ENCODE assay signal across 22 mouse cellular contexts in the genomic region with DNA sequence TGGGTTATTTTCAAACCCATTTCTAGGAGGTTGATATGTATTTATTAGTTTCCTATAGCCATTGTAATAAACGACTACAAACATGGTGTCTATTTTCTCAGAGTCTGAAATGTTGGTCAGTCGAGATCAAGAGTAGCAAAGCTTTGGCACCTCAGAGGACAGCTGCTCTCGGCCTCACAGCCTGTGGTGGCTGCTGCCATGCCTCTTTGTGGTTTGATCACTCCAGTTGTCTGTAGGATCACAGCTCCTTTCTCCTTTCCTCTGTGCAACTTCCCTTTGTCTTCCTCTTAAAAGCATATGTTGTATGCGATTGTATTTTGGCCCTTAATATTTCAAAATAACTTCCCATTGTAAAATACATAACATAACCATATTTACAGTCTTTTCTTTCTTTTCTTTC. TPM values are rescaled to one million over a fixed set of nuclear protein-coding genes. Genes with fewer than 3 reads are reported as not detected.
A peak's percentile ranks its signal among the peaks of the same experiment; 100 is the strongest.
DNase-seq lines count a peak whose midpoint lies in the region; ATAC-seq and TF ChIP-seq lines count a peak whose summit lies in the region.
"Had no signal": no experiment of that assay in that cellular context is flagged by ENCODE, and none has a peak within 500 bp of the region (broad histone marks: within the 10 kb centered on the region; RNA-seq: fewer than 3 reads in every experiment).

No protein-coding gene starts in this region.

- H3K79me2 ChIP-seq in myocyte (ENCODE audit: control insufficient read depth, insufficient read depth) = peaks cover 61% of the 10 kb centered on the region

- H3K27me3 ChIP-seq in heart, postnatal 0 days (ENCODE audit: control insufficient read depth, insufficient read depth, low read length) = no peaks in the 10 kb centered on the region
- H3K27me3 ChIP-seq in G1E (ENCODE audit: insufficient read depth, low read length) = no peaks in the 10 kb centered on the region
- no peaks in the 10 kb centered on the region for H3K27me3 ChIP-seq in myocyte (ENCODE audit: control insufficient read depth, insufficient read depth, insufficient read length)
- no peaks in the 10 kb centered on the region for H3K27me3 ChIP-seq in midbrain, embryonic 16.5 days (ENCODE audit: control insufficient read depth, insufficient read depth, low read depth, low read length)
- H3K27me3 ChIP-seq: forebrain, embryonic 13.5 days; hindbrain, embryonic 12.5 days; hindbrain, embryonic 15.5 days had no signal

- DNase-seq in heart, postnatal 0 days (ENCODE audit: low spot score) = no peak
- no peak for DNase-seq in heart, adult 18-20 months
- no peak for DNase-seq in G1E (ENCODE audit: low spot score)
- DNase-seq in left cerebral cortex, postnatal 14 days (ENCODE audit: low spot score in 2 of 2) = no peak
- DNase-seq: adrenal gland, adult 8-10 months; adrenal gland, postnatal 25 days; cerebellum, adult 11-12 months; cerebellum, adult 8-10 months; cerebellum, postnatal 10 days; cerebellum, postnatal 36 days; gastrocnemius, postnatal 10 days; heart, postnatal 10 days; heart, postnatal 4 days had no signal

- no peak overlapping the region for H3ac ChIP-seq in myocyte (ENCODE audit: control insufficient read depth, insufficient read length)

- H3K4me3 ChIP-seq in heart, postnatal 0 days (ENCODE audit: low read depth, low read length) = no peak overlapping the region
- H3K4me3 ChIP-seq in G1E (ENCODE audit: low read depth, low read length) = no peak overlapping the region
- no peak overlapping the region for H3K4me3 ChIP-seq in myocyte
- no peak overlapping the region for H3K4me3 ChIP-seq in midbrain, embryonic 16.5 days (ENCODE audit: low read depth, low read length)
- H3K4me3 ChIP-seq: forebrain, embryonic 10.5 days; forebrain, embryonic 13.5 days; hindbrain, embryonic 12.5 days; hindbrain, embryonic 15.5 days had no signal

- 68% methylated on average over 4 of the region's 4 CpGs for WGBS in heart, postnatal 0 days
- 88% methylated on average over 4 of the region's 4 CpGs for WGBS in midbrain, embryonic 16.5 days

- H3K4me2 ChIP-seq in heart, postnatal 0 days (ENCODE audit: low read depth, low read length) = no peak overlapping the region
- peak overlapping the region; percentile 20 for H3K4me2 ChIP-seq in myocyte (ENCODE audit: low read depth)
- no peak overlapping the region for H3K4me2 ChIP-seq in midbrain, embryonic 16.5 days (ENCODE audit: low read length)
- H3K4me2 ChIP-seq: forebrain, embryonic 13.5 days; heart, embryonic 11.5 days; hindbrain, embryonic 12.5 days; hindbrain, embryonic 15.5 days had no signal

- no peak for ATAC-seq in heart, postnatal 0 days (ENCODE audit: insufficient read depth, low read depth)
- peak; percentile 49; the same call in 1 of the 2 replicates for ATAC-seq in G1E (ENCODE audit: extremely low read depth, insufficient number of reproducible peaks, low FRiP score, poor library complexity, severe bottlenecking)
- ATAC-seq in hematopoietic stem cell, adult 5-6 weeks (replicated peaks in 1 of 2; ENCODE audit: insufficient read depth in 1 of 2, low FRiP score in 2 of 2, low TSS enrichment in 1 of 2, low read depth in 1 of 2, poor library complexity in 2 of 2, severe bottlenecking in 2 of 2) = peak; percentile 32 to 77; a peak in 2 of 4 replicates
- no peak for ATAC-seq in midbrain, embryonic 16.5 days
- ATAC-seq: forebrain, embryonic 13.5 days; forebrain, embryonic 16.5 days had no signal

- intact Hi-C loops in left cerebral cortex, postnatal 14 days (cut with DNase I) = no loop called here

- H3K27ac ChIP-seq in heart, postnatal 0 days (ENCODE audit: low read depth) = 0 out of 2 replicates have a peak overlapping the region, but pooled peaks have one; percentile 46
- H3K27ac ChIP-seq in midbrain, embryonic 16.5 days (ENCODE audit: low read length) = no peak overlapping the region
- H3K27ac ChIP-seq: forebrain, embryonic 10.5 days; forebrain, embryonic 13.5 days; hindbrain, embryonic 12.5 days; hindbrain, embryonic 15.5 days had no signal

- no peak for TF ChIP-seq CTCF in heart, postnatal 0 days (IDR thresholded peaks at IDR 0.05; ENCODE audit: low read depth)
- TF ChIP-seq CTCF in G1E (IDR thresholded peaks at IDR 0.05; ENCODE audit: low read depth, low read length) = no peak

- no peaks in the 10 kb centered on the region for H3K9me3 ChIP-seq in heart, postnatal 0 days (replicated peaks; ENCODE audit: control insufficient read depth, low read length)
- no peaks in the 10 kb centered on the region for H3K9me3 ChIP-seq in G1E (replicated peaks)
- H3K9me3 ChIP-seq in midbrain, embryonic 16.5 days (replicated peaks; ENCODE audit: control insufficient read depth, low read length, poor library complexity, severe bottlenecking) = no peaks in the 10 kb centered on the region
- H3K9me3 ChIP-seq: forebrain, embryonic 10.5 days; forebrain, embryonic 13.5 days; hindbrain, embryonic 12.5 days; hindbrain, embryonic 15.5 days had no signal

- TF ChIP-seq POLR2A in myocyte (IDR thresholded peaks at IDR 0.05; ENCODE audit: insufficient read length, low read depth) = no peak

- H3K36me3 ChIP-seq in heart, postnatal 0 days (replicated peaks; ENCODE audit: control insufficient read depth, insufficient read depth, low read length) = no peaks in the 10 kb centered on the region
- H3K36me3 ChIP-seq in G1E (replicated peaks) (peaks cover 20% of the 10 kb centered on the region), myocyte (ENCODE audit: control insufficient read depth, insufficient read depth) (no peaks in the 10 kb centered on the region)
- H3K36me3 ChIP-seq in midbrain, embryonic 16.5 days (ENCODE audit: control insufficient read depth, insufficient read depth, low read length) = no peaks in the 10 kb centered on the region
- H3K36me3 ChIP-seq: forebrain, embryonic 10.5 days; hindbrain, embryonic 12.5 days; hindbrain, embryonic 15.5 days had no signal

- H3K4me1 ChIP-seq in heart, postnatal 0 days (ENCODE audit: control insufficient read depth, insufficient read depth) = peaks cover 19% of the 10 kb centered on the region; the same call in 1 of the 2 replicates
- peaks cover 30% of the 10 kb centered on the region for H3K4me1 ChIP-seq in G1E (ENCODE audit: insufficient read depth, low read depth, low read length)
- no peaks in the 10 kb centered on the region for H3K4me1 ChIP-seq in midbrain, embryonic 16.5 days (ENCODE audit: control insufficient read depth, insufficient read depth, low read length)
- H3K4me1 ChIP-seq: forebrain, embryonic 10.5 days; forebrain, embryonic 13.5 days; hindbrain, embryonic 12.5 days; hindbrain, embryonic 15.5 days had no signal

- no peak overlapping the region for H3K9ac ChIP-seq in heart, postnatal 0 days (replicated peaks; ENCODE audit: low read depth, low read length)
- no peak overlapping the region for H3K9ac ChIP-seq in midbrain, embryonic 16.5 days (ENCODE audit: low read depth, low read length)
- H3K9ac ChIP-seq: forebrain, embryonic 13.5 days; hindbrain, embryonic 12.5 days; hindbrain, embryonic 15.5 days had no signal

- no peak for TF ChIP-seq EP300 in heart, postnatal 0 days (IDR thresholded peaks at IDR 0.05; ENCODE audit: low read depth)

TF ChIP-seq in myocyte, 11 proteins besides CTCF, POLR2A, EP300 and RAD21:
- peak; percentile 85 to 95 (median 92) for TF ChIP-seq MYOD1 (IDR thresholded peaks at IDR 0.05; ENCODE audit: control insufficient read depth in 1 of 3, insufficient read length in 2 of 3, low read depth in 2 of 3)
- TF ChIP-seq USF1 (IDR thresholded peaks at IDR 0.05; ENCODE audit: low read depth) = no peak
- peak; percentile 47 for TF ChIP-seq TCF3 (IDR thresholded peaks at IDR 0.05; ENCODE audit: insufficient read length, low read depth)
- TF ChIP-seq MYOG (IDR thresholded peaks at IDR 0.05; ENCODE audit: control insufficient read depth in 1 of 3, insufficient read depth in 1 of 3, insufficient read length in 2 of 3, low read depth in 2 of 3) = peak; percentile 88 to 97 (median 92)
- TF ChIP-seq TCF12 (IDR thresholded peaks at IDR 0.05; ENCODE audit: insufficient read depth, poor library complexity, severe bottlenecking) = peak; percentile 59
- no peak for TF ChIP-seq SRF (IDR thresholded peaks at IDR 0.05; ENCODE audit: control insufficient read depth, insufficient read length, low read depth)

RNA-seq across cellular contexts. Expression of a gene that starts 10.9 kb away (rescaled TPM):
- 218 and 225 TPM in 2 replicates for total RNA-seq in heart, postnatal 0 days (2014; rRNA removed; ENCODE audit: low replicate concordance)
- 31.5 and 32.8 TPM in 2 replicates for polyA plus RNA-seq in heart, postnatal 0 days (2015; fragmentation: Nextera tagmentation; extraction: Ambion mirVana)
- total RNA-seq in heart, adult 18-20 months (2021) = 10 to 100 TPM; 97.3 to 97.5 TPM
- 25.1 and 48.8 TPM in 2 replicates for total RNA-seq in G1E (2014; fragmentation: Nextera tagmentation)
- total RNA-seq in G1E (2017) = 10.0 and 11.8 TPM in 2 replicates
- polyA plus RNA-seq in G1E (2012) = 1.4 and 5.6 TPM in 2 replicates
- total RNA-seq in hematopoietic stem cell, adult 5-6 weeks (2017) = 7.1 and 9.8 TPM in 2 replicates
- 27.2 TPM for polyA plus RNA-seq in myocyte (2012; fragmentation: generic; extraction: Trizol)
- polyA plus RNA-seq in midbrain, embryonic 16.5 days (2015; fragmentation: Nextera tagmentation; extraction: Ambion mirVana) = 12.3 and 14.5 TPM in 2 replicates
- total RNA-seq in left cerebral cortex, postnatal 14 days (2021) = 10 to 100 TPM; 42.0 to 44.1 TPM

Comparison
In these comparisons a context has a peak if more than half of its experiments do, and no peak if none do; other contexts are left out.
1. ATAC-seq: peak in G1E (single experiment) and hematopoietic stem cell, adult 5-6 weeks (2 of 2); none in heart, postnatal 0 days (single experiment) and midbrain, embryonic 16.5 days (single experiment).